Mouse (Mus musculus): ENCODE results near the gene Pik3cg.

- TF ChIP-seq CTCF (IDR thresholded peaks at IDR 0.05; ENCODE audit: low read depth) (no peak), EP300 (IDR thresholded peaks at IDR 0.05; ENCODE audit: low read depth) (no peak)
These were observed 44.8 kb downstream of the Pik3cg start for GRCm38 (mm10) chr12:32163706-32164105.
